Mouse (Mus musculus): ENCODE measurements around the gene Olfr1184.
"Not testable (repeated sequence)": the region's sequence is repeated elsewhere in the genome, so short reads cannot be mapped to it uniquely, and the experiment has no call there.

Gene Olfr1184

GRCm38 (mm10) chr2:88483298-88483697, at the start of gene Olfr1184:
Gene Olfr1184, plus strand, starts transcription at chr2:88483598.
- no peak for DNase-seq (ENCODE audit: low spot score)

- DNase-seq (ENCODE audit: low spot score), result no peak
These were observed 34.4 kb upstream of the Olfr1184 start, which contains the start of gene Gm13757 for GRCm38 (mm10) chr2:88449031-88449430. Gene Gm13757, minus strand, starts transcription at chr2:88449131.

- DNase-seq (ENCODE audit: low spot score), result not testable (repeated sequence)
These were observed 28.8 kb upstream of the Olfr1184 start, which contains the start of gene Olfr1183 for GRCm38 (mm10) chr2:88454567-88454966. Gene Olfr1183, plus strand, starts transcription at chr2:88454867.

- no peak for DNase-seq (ENCODE audit: low spot score)
These were observed 9.6 kb downstream of the Olfr1184 start, which contains the start of gene Olfr1185-ps1 for GRCm38 (mm10) chr2:88493020-88493419. Gene Olfr1185-ps1, plus strand, starts transcription at chr2:88493320.

- no peak for DNase-seq (ENCODE audit: low spot score)
These were observed 34.9 kb downstream of the Olfr1184 start, which contains the start of gene Olfr1186 for GRCm38 (mm10) chr2:88518251-88518650. Gene Olfr1186, plus strand, starts transcription at chr2:88518551.

GRCm38 (mm10) chr2:88525720-88526119, 42.3 kb downstream of the Olfr1184 start:
- no peak for DNase-seq (ENCODE audit: low spot score)

Measured in ovary, postnatal 10 days (tissue).